Mouse (Mus musculus): Measurements from ENCODE around the gene Dusp13. TPM values are rescaled to one million over a fixed set of nuclear protein-coding genes. Genes with fewer than 3 reads are reported as not detected.

Gene Dusp13
- polyA plus RNA-seq (2012; rRNA removed): 1.5 and 2.0 TPM in 2 replicates

GRCm38 (mm10) chr14:21750881-21751542 lies at the start of gene Dusp13:
Gene Dusp13, minus strand, starts transcription at chr14:21751181.

GRCm38 (mm10) chr14:21750008-21750880 lies 737 bp downstream of the Dusp13 start, which contains the start of gene Samd8:
Gene Samd8, plus strand, starts transcription at chr14:21750531.

GRCm38 (mm10) chr14:21714486-21714885 lies 36.5 kb downstream of the Dusp13 start, which contains the start of gene Dupd1:
Gene Dupd1, minus strand, starts transcription at chr14:21714576.

Other genes with a start within 250 kb of the Dusp13 start
- gene Dupd1, start 36.6 kb downstream of the Dusp13 start, polyA plus RNA-seq (2012; rRNA removed): not detected in 2 replicates
- 11.2 and 16.1 TPM in 2 replicates for gene Samd8, start 650 bp downstream of the Dusp13 start, polyA plus RNA-seq (2012; rRNA removed)
- gene Vdac2, start 74.1 kb upstream of the Dusp13 start, polyA plus RNA-seq (2012; rRNA removed): 256 and 258 TPM in 2 replicates
- gene Comtd1, start 97.8 kb upstream of the Dusp13 start, polyA plus RNA-seq (2012; rRNA removed): 66.1 and 79.1 TPM in 2 replicates
- gene Zfp503, start 238.4 kb upstream of the Dusp13 start, polyA plus RNA-seq (2012; rRNA removed): 23.7 and 23.8 TPM in 2 replicates

Measured in colon, adult 2 months (tissue).